Mouse (Mus musculus) brain, embryonic 14.5 days (tissue): Measurements from ENCODE around the gene Hk2.

Experiments
- CTCF ChIP-seq: fragments of 200-500 bp; IDR thresholded peaks from 2 replicates; pipeline ENCODE4 v1.5.1; 2012; ENCODE audit warnings: inconsistent platforms, mild to moderate bottlenecking, moderate library complexity, borderline replicate concordance; ENCODE audit not compliant: insufficient read depth, insufficient read length; ENCODE audit errors: extremely low read depth
- POLR2A ChIP-seq: fragments of 200-500 bp; IDR thresholded peaks from 2 replicates; pipeline ENCODE4 v1.6.1; 2012; ENCODE audit warnings: mild to moderate bottlenecking, inconsistent platforms, borderline replicate concordance; ENCODE audit not compliant: poor library complexity, insufficient read depth, insufficient read length, severe bottlenecking; ENCODE audit errors: extremely low read depth

- TF ChIP-seq CTCF = no peak
- no peak for TF ChIP-seq POLR2A
These were observed 13.4 kb downstream of the Hk2 start for GRCm38 (mm10) chr6:82760749-82761357.
